Mouse (Mus musculus) stomach, postnatal 0 days (tissue): ENCODE measurements around the gene Capzb. TPM values are rescaled to one million over a fixed set of nuclear protein-coding genes. Genes with fewer than 3 reads are reported as not detected.

Experiments used
- ATAC-seq: fragments of 200-750 bp; cut with Nextera tagmentation; 2 replicates; pipeline ENCODE4 v1.8.0; 2017; ENCODE audit not compliant: low FRiP score, low TSS enrichment
- DNase-seq: peaks from one replicate; pipeline ENCODE4 v3.0.0-alpha.2; 2016; ENCODE audit warnings: low spot score
- H3K27ac ChIP-seq: fragments of 300-500 bp; sonication (generic); replicated peaks from 2 replicates; pipeline ENCODE4 v1.5.1; 2014; ENCODE audit warnings: mild to moderate bottlenecking, control low read depth
- H3K27me3 ChIP-seq: fragments of 300-500 bp; sonication (generic); 2 replicates; pipeline ENCODE4 v1.6.1; 2014; ENCODE audit warnings: low read length; ENCODE audit not compliant: control insufficient read depth, insufficient read depth
- H3K36me3 ChIP-seq: fragments of 300-500 bp; sonication (generic); 2 replicates; pipeline ENCODE4 v1.6.1; 2014; ENCODE audit warnings: low read length, mixed read lengths; ENCODE audit not compliant: control insufficient read depth, insufficient read depth
- H3K4me1 ChIP-seq: fragments of 300-500 bp; sonication (generic); replicated peaks from 2 replicates; pipeline ENCODE4 v1.6.1; 2014; ENCODE audit warnings: antibody characterized with exemption; ENCODE audit not compliant: control insufficient read depth, insufficient read depth
- H3K4me2 ChIP-seq: fragments of 300-500 bp; sonication (generic); replicated peaks from 2 replicates; pipeline ENCODE4 v1.6.1; 2014; ENCODE audit warnings: low read depth, mild to moderate bottlenecking, control low read depth, moderate library complexity
- H3K4me3 ChIP-seq: fragments of 300-500 bp; sonication (generic); 2 replicates; pipeline ENCODE4 v1.5.1; 2014; ENCODE audit warnings: low read depth, low read length, control low read depth
- H3K9ac ChIP-seq: fragments of 300-500 bp; sonication (generic); 2 replicates; pipeline ENCODE4 v1.6.1; 2014; ENCODE audit warnings: mild to moderate bottlenecking, low read length, control low read depth, mixed read lengths
- H3K9me3 ChIP-seq: fragments of 300-500 bp; sonication (generic); 2 replicates; pipeline ENCODE4 v1.6.1; 2016; ENCODE audit warnings: low read length; ENCODE audit not compliant: control insufficient read depth
- CTCF ChIP-seq: IDR thresholded peaks from 2 replicates; pipeline ENCODE4 v1.5.1; 2016; ENCODE audit warnings: antibody characterized with exemption, low read depth, mild to moderate bottlenecking, moderate library complexity
- EP300 ChIP-seq: optimal IDR thresholded peaks from 2 replicates; pipeline ENCODE3; 2016; ENCODE audit warnings: antibody characterized with exemption
- WGBS: fragments of 180-500 bp; shearing (Covaris S2); extraction: QIAGEN DNeasy Blood & Tissue Kit; methylation state at CpG from one replicate; pipeline ENCODE4 v1.1.7; 2014; 5-methylcytosine and 5-hydroxymethylcytosine counted together
- polyA plus RNA-seq: library from polyadenylated mRNA; unstranded; fragments of >200 nt; fragmentation: Nextera tagmentation; extraction: Ambion mirVana; gene quantifications from 2 replicates; pipeline ENCODE4 v1.2.1, GENCODE M21; 2015

The Capzb gene
- polyA plus RNA-seq, 1 experiment from 2014 or later = 341 TPM

GRCm38 (mm10) chr4:139232479-139233145, 39.9 kb downstream of the Capzb start:
- DNase-seq = peak; percentile 57
- TF ChIP-seq EP300 (no peak), CTCF (peak; percentile 82)
- H3K4me3 ChIP-seq = no peak overlapping the region
- H3K9ac ChIP-seq = no peak overlapping the region
- peak overlapping the region; percentile 71 for H3K27ac ChIP-seq
- peaks cover 17% of the 10 kb centered on the region for H3K4me1 ChIP-seq
- H3K36me3 ChIP-seq = no peaks in the 10 kb centered on the region
- WGBS = 35% methylated on average over 6 of the region's 6 CpGs
- peak; percentile 69 for ATAC-seq
- H3K27me3 ChIP-seq = no peaks in the 10 kb centered on the region
- no peak overlapping the region for H3K4me2 ChIP-seq
- no peaks in the 10 kb centered on the region for H3K9me3 ChIP-seq

- TF ChIP-seq EP300 (no peak), CTCF (no peak)
- no peak overlapping the region for H3K4me3 ChIP-seq
- peaks cover 17% of the 10 kb centered on the region for H3K4me1 ChIP-seq
- no peaks in the 10 kb centered on the region for H3K9me3 ChIP-seq
- H3K36me3 ChIP-seq = no peaks in the 10 kb centered on the region
- 77% methylated on average over 7 of the region's 7 CpGs for WGBS
- no peak overlapping the region for H3K9ac ChIP-seq
- peak overlapping the region; percentile 71 for H3K27ac ChIP-seq
- DNase-seq (no peak), ATAC-seq (no peak)
- H3K4me2 ChIP-seq = no peak overlapping the region
- H3K27me3 ChIP-seq = no peaks in the 10 kb centered on the region
Measured at GRCm38 (mm10) chr4:139233146-139233495, 40.4 kb downstream of the Capzb start.

GRCm38 (mm10) chr4:139233755-139234254, 41.1 kb downstream of the Capzb start:
- Histone ChIP-seq H3K4me1 (peaks cover 13% of the 10 kb centered on the region), H3K27ac (peak overlapping the region; percentile 71; the same call in 1 of the 2 replicates), H3K4me2 (no peak overlapping the region), H3K36me3 (0 out of 2 replicates have a peak, but pooled peaks cover 3% of the 10 kb centered on the region), H3K9ac (no peak overlapping the region), H3K4me3 (no peak overlapping the region), H3K27me3 (no peaks in the 10 kb centered on the region), H3K9me3 (no peaks in the 10 kb centered on the region)
- no peak for TF ChIP-seq CTCF
- TF ChIP-seq EP300 = no peak
- ATAC-seq = no peak
- no peak for DNase-seq
- 43% methylated on average over 4 of the region's 4 CpGs for WGBS

GRCm38 (mm10) chr4:139234261-139234660, 41.6 kb downstream of the Capzb start:
- DNase-seq = no peak
- TF ChIP-seq CTCF = no peak
- no peak for TF ChIP-seq EP300
- WGBS = 76% methylated on average over 4 of the region's 4 CpGs
- Histone ChIP-seq H3K9me3 (no peaks in the 10 kb centered on the region), H3K4me2 (no peak overlapping the region), H3K27me3 (no peaks in the 10 kb centered on the region), H3K4me3 (no peak overlapping the region), H3K4me1 (peaks cover 13% of the 10 kb centered on the region), H3K36me3 (0 out of 2 replicates have a peak, but pooled peaks cover 3% of the 10 kb centered on the region), H3K27ac (no peak overlapping the region), H3K9ac (no peak overlapping the region)
- no peak for ATAC-seq

GRCm38 (mm10) chr4:139235556-139235955, 42.9 kb downstream of the Capzb start:
- H3K9me3 ChIP-seq = no peaks in the 10 kb centered on the region
- no peak overlapping the region for H3K4me3 ChIP-seq
- H3K27ac ChIP-seq = no peak overlapping the region
- H3K27me3 ChIP-seq = no peaks in the 10 kb centered on the region
- peaks cover 9% of the 10 kb centered on the region for H3K4me1 ChIP-seq
- WGBS = 84% methylated on average over 7 of the region's 7 CpGs
- no peak overlapping the region for H3K4me2 ChIP-seq
- TF ChIP-seq CTCF (no peak), EP300 (no peak)
- H3K36me3 ChIP-seq = peaks cover 6% of the 10 kb centered on the region; the same call in 1 of the 2 replicates
- no peak for ATAC-seq
- no peak overlapping the region for H3K9ac ChIP-seq
- DNase-seq = no peak

GRCm38 (mm10) chr4:139238612-139239011, 45.9 kb downstream of the Capzb start:
- ATAC-seq (no peak), DNase-seq (no peak)
- H3K4me1 ChIP-seq = no peaks in the 10 kb centered on the region
- peaks cover 15% of the 10 kb centered on the region for H3K36me3 ChIP-seq
- H3K9me3 ChIP-seq = no peaks in the 10 kb centered on the region
- no peaks in the 10 kb centered on the region for H3K27me3 ChIP-seq
- no peak overlapping the region for H3K9ac ChIP-seq
- no peak overlapping the region for H3K4me2 ChIP-seq
- H3K4me3 ChIP-seq = no peak overlapping the region
- 65% methylated on average over 16 of the region's 16 CpGs for WGBS
- no peak overlapping the region for H3K27ac ChIP-seq
- TF ChIP-seq EP300 (no peak), CTCF (no peak)
